Mouse (Mus musculus) liver, adult 2 months (tissue): ENCODE results near the gene Prss57.

Experiments used
- CTCF ChIP-seq: fragments of 200-500 bp; IDR thresholded peaks from 2 replicates; pipeline ENCODE4 v1.5.1; 2011; ENCODE audit warnings: low read depth, low read length, control low read depth
- POLR2A ChIP-seq: fragments of 200-500 bp; IDR thresholded peaks from 2 replicates; pipeline ENCODE4 v1.6.1; 2011; ENCODE audit warnings: low read length, control low read depth; ENCODE audit not compliant: insufficient read depth; ENCODE audit errors: extremely low read depth

DNA sequence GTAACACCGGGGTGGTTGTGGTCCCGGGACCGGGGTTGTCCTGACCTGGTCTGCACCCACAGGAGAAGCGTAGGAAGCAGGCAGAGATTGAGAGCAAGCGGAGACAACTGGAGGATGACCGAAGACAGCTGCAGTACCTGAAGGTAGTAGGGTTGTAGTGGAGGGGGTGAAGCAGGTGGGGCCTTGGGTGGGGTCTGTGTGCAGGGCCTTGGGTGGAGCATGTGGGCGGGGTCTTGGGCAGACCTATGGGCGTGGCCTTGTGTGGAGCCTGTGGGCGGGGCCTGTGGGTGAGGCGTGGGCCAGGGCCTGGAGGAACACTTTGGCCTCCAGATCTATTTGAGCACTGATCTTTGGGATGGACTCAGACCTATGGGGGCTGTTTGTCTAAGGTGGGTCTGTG, 16.2 kb upstream of the Prss57 start:
- TF ChIP-seq POLR2A (no peak), CTCF (no peak)
